Mouse (Mus musculus) kidney, embryonic 16.5 days (tissue): ENCODE measurements around the gene Hsd17b13. TPM values are rescaled to one million over a fixed set of nuclear protein-coding genes. Genes with fewer than 3 reads are reported as not detected.
A peak's percentile ranks its signal among the peaks of the same experiment; 100 is the strongest.

Source experiments
- ATAC-seq: fragments of 200-750 bp; cut with Nextera tagmentation; 2 replicates; pipeline ENCODE4 v1.8.0; 2017; ENCODE audit warnings: moderate TSS enrichment; ENCODE audit not compliant: low FRiP score, low TSS enrichment
- H3K27ac ChIP-seq: fragments of 300-500 bp; sonication (generic); 2 replicates; pipeline ENCODE4 v1.5.1; 2014; ENCODE audit warnings: low read length
- H3K27me3 ChIP-seq: fragments of 300-500 bp; sonication (generic); 2 replicates; pipeline ENCODE4 v1.6.1; 2014; ENCODE audit warnings: low read length, control low read depth, mixed read lengths; ENCODE audit not compliant: insufficient read depth
- H3K36me3 ChIP-seq: fragments of 300-500 bp; sonication (generic); 2 replicates; pipeline ENCODE4 v1.6.1; 2014; ENCODE audit warnings: low read length, control low read depth, mixed read lengths; ENCODE audit not compliant: insufficient read depth
- H3K4me1 ChIP-seq: fragments of 300-500 bp; sonication (generic); 2 replicates; pipeline ENCODE4 v1.6.1; 2014; ENCODE audit warnings: low read length, control low read depth, mixed read lengths; ENCODE audit not compliant: insufficient read depth
- H3K4me2 ChIP-seq: fragments of 300-500 bp; sonication (generic); replicated peaks from 2 replicates; pipeline ENCODE4 v1.6.1; 2014; ENCODE audit warnings: low read depth, low read length
- H3K4me3 ChIP-seq: fragments of 300-500 bp; sonication (generic); 2 replicates; pipeline ENCODE4 v1.5.1; 2014; ENCODE audit warnings: mild to moderate bottlenecking, low read length
- H3K9ac ChIP-seq: fragments of 300-500 bp; sonication (generic); replicated peaks from 2 replicates; pipeline ENCODE4 v1.6.1; 2014; ENCODE audit warnings: low read length
- H3K9me3 ChIP-seq: fragments of 300-500 bp; sonication (generic); 2 replicates; pipeline ENCODE4 v1.6.1; 2016; ENCODE audit warnings: low read length, control low read depth
- WGBS: fragments of 180-500 bp; shearing (Covaris S2); extraction: QIAGEN DNeasy Blood & Tissue Kit; methylation state at CpG from one replicate; pipeline ENCODE4 v1.1.7; 2014; 5-methylcytosine and 5-hydroxymethylcytosine counted together
- polyA plus RNA-seq: library from polyadenylated mRNA; unstranded; fragments of >200 nt; fragmentation: Nextera tagmentation; extraction: Ambion mirVana; gene quantifications from 2 replicates; pipeline ENCODE4 v1.2.1, GENCODE M21; 2015

Gene Hsd17b13
- polyA plus RNA-seq, 1 experiment from 2014 or later: 0.20 TPM

GRCm38 (mm10) chr5:104009421-104009820 is 32.2 kb upstream of the Hsd17b13 start:
- H3K36me3 ChIP-seq: peaks cover 14% of the 10 kb centered on the region; the same call in 1 of the 2 replicates
- no peaks in the 10 kb centered on the region for H3K4me1 ChIP-seq

GRCm38 (mm10) chr5:104007801-104008200 is 30.6 kb upstream of the Hsd17b13 start:
- Histone ChIP-seq H3K4me3 (no peak overlapping the region), H3K4me1 (peaks cover 8% of the 10 kb centered on the region; the same call in 1 of the 2 replicates), H3K36me3 (peaks cover 16% of the 10 kb centered on the region; the same call in 1 of the 2 replicates), H3K9me3 (no peaks in the 10 kb centered on the region), H3K27ac (no peak overlapping the region), H3K27me3 (no peaks in the 10 kb centered on the region), H3K9ac (no peak overlapping the region), H3K4me2 (no peak overlapping the region)
- no peak for ATAC-seq
- WGBS: 81% methylated on average over 5 of the region's 5 CpGs

More at GRCm38 (mm10) chr5:104009421-104009820, 32.2 kb upstream of the Hsd17b13 start:
- ATAC-seq: no peak
- no peaks in the 10 kb centered on the region for H3K27me3 ChIP-seq
- H3K4me2 ChIP-seq: no peak overlapping the region
- H3K9ac ChIP-seq: no peak overlapping the region
- no peak overlapping the region for H3K4me3 ChIP-seq
- H3K9me3 ChIP-seq: no peaks in the 10 kb centered on the region
- H3K27ac ChIP-seq: no peak overlapping the region
- WGBS: 92% methylated on average over 3 of the region's 3 CpGs

GRCm38 (mm10) chr5:104006811-104007210 is 29.6 kb upstream of the Hsd17b13 start:
- Histone ChIP-seq H3K27ac (no peak overlapping the region), H3K4me1 (peaks cover 9% of the 10 kb centered on the region; the same call in 1 of the 2 replicates), H3K9me3 (no peaks in the 10 kb centered on the region), H3K36me3 (peaks cover 16% of the 10 kb centered on the region; the same call in 1 of the 2 replicates), H3K4me3 (no peak overlapping the region), H3K4me2 (no peak overlapping the region), H3K27me3 (no peaks in the 10 kb centered on the region), H3K9ac (no peak overlapping the region)
- 84% methylated on average over 3 of the region's 3 CpGs for WGBS
- no peak for ATAC-seq

- Histone ChIP-seq H3K27me3 (no peaks in the 10 kb centered on the region), H3K9ac (no peak overlapping the region), H3K9me3 (no peaks in the 10 kb centered on the region), H3K36me3 (peaks cover 16% of the 10 kb centered on the region; the same call in 1 of the 2 replicates), H3K4me3 (no peak overlapping the region), H3K4me2 (no peak overlapping the region), H3K4me1 (peaks cover 9% of the 10 kb centered on the region; the same call in 1 of the 2 replicates), H3K27ac (no peak overlapping the region)
- WGBS: 85% methylated on average over 2 of the region's 2 CpGs
- no peak for ATAC-seq
Observed at GRCm38 (mm10) chr5:104003955-104004354, 26.7 kb upstream of the Hsd17b13 start.

GRCm38 (mm10) chr5:104003256-104003931 is 26.2 kb upstream of the Hsd17b13 start:
- WGBS: 55% methylated on average over 15 of the region's 15 CpGs
- Histone ChIP-seq H3K36me3 (peaks cover 16% of the 10 kb centered on the region; the same call in 1 of the 2 replicates), H3K4me2 (peak overlapping the region; percentile 41), H3K27me3 (no peaks in the 10 kb centered on the region), H3K27ac (peak overlapping the region; percentile 77), H3K9me3 (no peaks in the 10 kb centered on the region), H3K4me3 (peak overlapping the region; percentile 11; the same call in 1 of the 2 replicates), H3K4me1 (peaks cover 9% of the 10 kb centered on the region; the same call in 1 of the 2 replicates), H3K9ac (peak overlapping the region; percentile 48; the same call in 1 of the 2 replicates)
- no peak for ATAC-seq

GRCm38 (mm10) chr5:104002549-104003255 is 25.5 kb upstream of the Hsd17b13 start:
- H3K27ac ChIP-seq: peak overlapping the region; percentile 77
- H3K4me3 ChIP-seq: peak overlapping the region; percentile 11; the same call in 1 of the 2 replicates
- peak overlapping the region; percentile 48; the same call in 1 of the 2 replicates for H3K9ac ChIP-seq
- ATAC-seq: peak; percentile 90
- WGBS: 28% methylated on average over 18 of the region's 18 CpGs
- H3K4me1 ChIP-seq: peaks cover 9% of the 10 kb centered on the region; the same call in 1 of the 2 replicates
- H3K27me3 ChIP-seq: no peaks in the 10 kb centered on the region
- H3K4me2 ChIP-seq: peak overlapping the region; percentile 41
- peaks cover 12% of the 10 kb centered on the region; the same call in 1 of the 2 replicates for H3K36me3 ChIP-seq
- H3K9me3 ChIP-seq: no peaks in the 10 kb centered on the region

- 5% methylated on average over 5 of the region's 5 CpGs for WGBS
- Histone ChIP-seq H3K4me1 (peaks cover 9% of the 10 kb centered on the region; the same call in 1 of the 2 replicates), H3K9me3 (no peaks in the 10 kb centered on the region), H3K27me3 (no peaks in the 10 kb centered on the region), H3K36me3 (0 out of 2 replicates have a peak, but pooled peaks cover 5% of the 10 kb centered on the region), H3K4me2 (no peak overlapping the region), H3K9ac (no peak overlapping the region), H3K4me3 (no peak overlapping the region), H3K27ac (no peak overlapping the region)
- ATAC-seq: peak; percentile 23; the same call in 1 of the 2 replicates
Observed at GRCm38 (mm10) chr5:103999738-104000137, 22.5 kb upstream of the Hsd17b13 start.

- WGBS: 72% methylated on average over 5 of the region's 5 CpGs
- Histone ChIP-seq H3K4me2 (no peak overlapping the region), H3K9ac (no peak overlapping the region), H3K36me3 (0 out of 2 replicates have a peak, but pooled peaks cover 2% of the 10 kb centered on the region), H3K4me1 (peaks cover 9% of the 10 kb centered on the region; the same call in 1 of the 2 replicates), H3K4me3 (no peak overlapping the region), H3K27ac (no peak overlapping the region), H3K9me3 (no peaks in the 10 kb centered on the region), H3K27me3 (no peaks in the 10 kb centered on the region)
- ATAC-seq: no peak
Observed at GRCm38 (mm10) chr5:103998739-103999138, 21.5 kb upstream of the Hsd17b13 start.

- H3K27ac ChIP-seq: no peak overlapping the region
- no peak for ATAC-seq
- H3K9me3 ChIP-seq: no peaks in the 10 kb centered on the region
- H3K4me1 ChIP-seq: no peaks in the 10 kb centered on the region
- peaks cover 2% of the 10 kb centered on the region; the same call in 1 of the 2 replicates for H3K36me3 ChIP-seq
- H3K4me3 ChIP-seq: no peak overlapping the region
- 57% methylated on average over 3 of the region's 3 CpGs for WGBS
- no peaks in the 10 kb centered on the region for H3K27me3 ChIP-seq
- no peak overlapping the region for H3K9ac ChIP-seq
- no peak overlapping the region for H3K4me2 ChIP-seq
Observed at GRCm38 (mm10) chr5:103995181-103995580, 18.0 kb upstream of the Hsd17b13 start.
